Mouse (Mus musculus): ENCODE results near the gene Tet3. TPM values are rescaled to one million over a fixed set of nuclear protein-coding genes. Genes with fewer than 3 reads are reported as not detected.

Tet3 gene
- polyA plus RNA-seq, 1 experiment from 2014 or later, result 7.9 TPM

DNA sequence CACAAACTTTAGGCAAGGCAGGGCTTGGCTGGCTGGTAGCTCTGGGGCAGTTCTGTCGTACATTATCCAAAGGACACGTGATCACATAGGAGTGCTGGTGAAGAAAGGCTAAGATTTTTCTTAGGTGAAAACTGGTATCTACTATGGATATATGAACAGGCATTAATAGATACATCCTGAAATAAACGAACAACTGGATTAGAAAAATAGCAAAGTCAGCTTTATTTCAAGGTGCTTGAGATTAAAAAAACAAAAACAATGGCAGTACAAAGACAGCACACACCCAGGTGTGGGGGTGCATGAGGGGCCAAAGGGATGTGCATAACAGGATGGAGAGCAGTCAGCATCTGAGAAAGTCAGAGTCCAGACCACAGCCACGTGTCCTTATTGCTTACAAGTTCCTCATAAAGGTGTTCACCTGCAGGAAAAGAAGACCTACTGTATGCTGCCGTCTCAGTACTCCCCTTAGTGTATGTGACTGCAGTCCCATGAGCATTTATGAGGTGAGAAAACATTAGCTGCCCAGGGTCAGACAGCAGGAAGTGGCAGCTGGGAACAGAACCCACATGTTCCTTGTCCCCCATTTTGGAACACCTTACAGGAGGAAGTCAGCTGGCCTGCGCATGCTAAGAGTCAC is 21.3 kb upstream of the Tet3 start:
- TF ChIP-seq CTCF (IDR thresholded peaks at IDR 0.05; ENCODE audit: low read depth), result no peak
- TF ChIP-seq EP300 (IDR thresholded peaks at IDR 0.05; ENCODE audit: low read depth), result no peak
- DNase-seq (no peak), ATAC-seq (no peak)
- 82% methylated on average over 6 of the region's 6 CpGs for WGBS (ENCODE audit: insufficient replicate concordance)
- Histone ChIP-seq H3K4me1 (ENCODE audit: insufficient read depth) (peaks cover 6% of the 10 kb centered on the region; the same call in 1 of the 2 replicates), H3K9ac (replicated peaks) (no peak overlapping the region), H3K4me3 (ENCODE audit: low read depth, low read length) (no peak overlapping the region), H3K27ac (ENCODE audit: low read depth) (no peak overlapping the region), H3K36me3 (replicated peaks; ENCODE audit: insufficient read depth, low read length) (peaks cover 22% of the 10 kb centered on the region), H3K27me3 (ENCODE audit: insufficient read depth, low read length) (no peaks in the 10 kb centered on the region), H3K4me2 (ENCODE audit: low read depth, low read length) (no peak overlapping the region), H3K9me3 (ENCODE audit: low read length) (no peaks in the 10 kb centered on the region)

DNA sequence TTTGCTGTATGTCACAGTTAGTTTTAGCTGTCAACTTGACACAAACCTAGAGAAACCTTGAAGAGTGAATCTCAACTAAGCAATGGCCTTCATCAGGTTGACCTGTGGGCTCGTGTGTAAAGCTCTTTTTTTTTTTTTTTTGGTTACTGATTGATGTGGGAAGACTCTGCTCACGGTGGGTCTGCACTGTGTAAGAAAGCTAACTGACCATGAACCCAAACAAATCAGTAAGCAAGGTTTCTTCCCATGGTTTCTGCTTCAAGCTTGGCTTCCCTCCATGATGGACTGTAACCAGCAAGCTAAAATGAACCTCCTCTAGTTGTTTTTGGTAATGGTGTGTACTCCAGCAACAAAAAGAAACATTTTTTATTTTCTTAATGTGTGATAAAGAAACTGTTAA is 20.3 kb upstream of the Tet3 start:
- H3K27ac ChIP-seq (ENCODE audit: low read depth), result no peak overlapping the region
- no peak for ATAC-seq
- no peak overlapping the region for H3K4me3 ChIP-seq (ENCODE audit: low read depth, low read length)
- WGBS (ENCODE audit: insufficient replicate concordance), result 55% methylated on average over 2 of the region's 2 CpGs
- no peaks in the 10 kb centered on the region for H3K9me3 ChIP-seq (ENCODE audit: low read length)
- TF ChIP-seq CTCF (IDR thresholded peaks at IDR 0.05; ENCODE audit: low read depth), result no peak
- TF ChIP-seq EP300 (IDR thresholded peaks at IDR 0.05; ENCODE audit: low read depth), result no peak
- H3K4me2 ChIP-seq (ENCODE audit: low read depth, low read length), result no peak overlapping the region
- peaks cover 17% of the 10 kb centered on the region for H3K36me3 ChIP-seq (replicated peaks; ENCODE audit: insufficient read depth, low read length)
- DNase-seq, result no peak
- peaks cover 6% of the 10 kb centered on the region; the same call in 1 of the 2 replicates for H3K4me1 ChIP-seq (ENCODE audit: insufficient read depth)
- H3K27me3 ChIP-seq (ENCODE audit: insufficient read depth, low read length), result no peaks in the 10 kb centered on the region
- no peak overlapping the region for H3K9ac ChIP-seq (replicated peaks)

DNA sequence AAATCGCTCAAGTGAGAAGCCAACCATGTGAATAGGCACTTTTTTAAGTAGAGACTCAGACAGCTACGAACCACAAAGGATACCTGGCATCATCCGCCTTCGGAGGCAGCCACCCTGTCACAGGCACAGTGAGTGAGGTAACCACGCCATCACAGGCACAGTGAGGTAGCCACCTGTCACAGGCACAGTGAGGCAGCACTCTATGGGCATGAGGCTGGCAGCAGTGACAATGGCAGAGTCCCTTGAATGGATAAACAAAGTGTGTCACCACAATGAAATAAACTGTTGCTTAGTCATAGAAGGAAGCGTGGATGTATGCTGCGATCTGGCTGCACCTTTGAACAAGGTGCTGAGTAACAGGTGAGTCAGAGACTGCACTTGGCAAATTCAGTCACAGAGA is 19.7 kb upstream of the Tet3 start:
- H3K36me3 ChIP-seq (replicated peaks; ENCODE audit: insufficient read depth, low read length), result peaks cover 17% of the 10 kb centered on the region
- H3K4me1 ChIP-seq (ENCODE audit: insufficient read depth), result peaks cover 6% of the 10 kb centered on the region; the same call in 1 of the 2 replicates
- no peak overlapping the region for H3K4me2 ChIP-seq (ENCODE audit: low read depth, low read length)
- no peak overlapping the region for H3K4me3 ChIP-seq (ENCODE audit: low read depth, low read length)
- H3K27me3 ChIP-seq (ENCODE audit: insufficient read depth, low read length), result no peaks in the 10 kb centered on the region
- WGBS (ENCODE audit: insufficient replicate concordance), result 80% methylated on average over 7 of the region's 7 CpGs
- ATAC-seq (no peak), DNase-seq (no peak)
- TF ChIP-seq EP300 (IDR thresholded peaks at IDR 0.05; ENCODE audit: low read depth) (no peak), CTCF (IDR thresholded peaks at IDR 0.05; ENCODE audit: low read depth) (no peak)
- no peaks in the 10 kb centered on the region for H3K9me3 ChIP-seq (ENCODE audit: low read length)
- H3K9ac ChIP-seq (replicated peaks), result no peak overlapping the region
- H3K27ac ChIP-seq (ENCODE audit: low read depth), result no peak overlapping the region

DNA sequence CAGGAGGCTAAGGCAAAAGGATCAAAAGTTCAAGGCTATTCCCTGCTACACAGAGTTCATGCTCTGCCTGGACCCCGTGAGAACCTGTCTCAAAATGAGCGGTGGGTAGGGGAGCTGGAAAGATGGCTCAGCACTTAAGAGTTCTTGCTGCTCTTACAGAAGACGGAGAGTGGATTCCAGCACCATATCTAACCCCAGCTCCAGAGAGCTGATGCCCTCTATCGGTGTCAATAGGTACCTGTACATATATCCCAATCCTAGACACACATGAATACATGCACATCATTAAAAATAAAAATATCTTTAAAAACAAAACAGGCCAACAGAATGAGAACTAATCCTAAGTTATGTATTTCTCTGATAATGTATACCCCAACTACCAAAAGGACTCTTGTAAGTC is 19.3 kb upstream of the Tet3 start:
- H3K4me2 ChIP-seq (ENCODE audit: low read depth, low read length), result no peak overlapping the region
- WGBS (ENCODE audit: insufficient replicate concordance), result 59% methylated on average over 4 of the region's 4 CpGs
- peaks cover 17% of the 10 kb centered on the region for H3K36me3 ChIP-seq (replicated peaks; ENCODE audit: insufficient read depth, low read length)
- TF ChIP-seq EP300 (IDR thresholded peaks at IDR 0.05; ENCODE audit: low read depth), result no peak
- peak; percentile 55 for TF ChIP-seq CTCF (IDR thresholded peaks at IDR 0.05; ENCODE audit: low read depth)
- no peaks in the 10 kb centered on the region for H3K27me3 ChIP-seq (ENCODE audit: insufficient read depth, low read length)
- ATAC-seq, result no peak
- no peak for DNase-seq
- H3K27ac ChIP-seq (ENCODE audit: low read depth), result no peak overlapping the region
- no peak overlapping the region for H3K4me3 ChIP-seq (ENCODE audit: low read depth, low read length)
- peaks cover 6% of the 10 kb centered on the region; the same call in 1 of the 2 replicates for H3K4me1 ChIP-seq (ENCODE audit: insufficient read depth)
- no peaks in the 10 kb centered on the region for H3K9me3 ChIP-seq (ENCODE audit: low read length)
- H3K9ac ChIP-seq (replicated peaks), result no peak overlapping the region

DNA sequence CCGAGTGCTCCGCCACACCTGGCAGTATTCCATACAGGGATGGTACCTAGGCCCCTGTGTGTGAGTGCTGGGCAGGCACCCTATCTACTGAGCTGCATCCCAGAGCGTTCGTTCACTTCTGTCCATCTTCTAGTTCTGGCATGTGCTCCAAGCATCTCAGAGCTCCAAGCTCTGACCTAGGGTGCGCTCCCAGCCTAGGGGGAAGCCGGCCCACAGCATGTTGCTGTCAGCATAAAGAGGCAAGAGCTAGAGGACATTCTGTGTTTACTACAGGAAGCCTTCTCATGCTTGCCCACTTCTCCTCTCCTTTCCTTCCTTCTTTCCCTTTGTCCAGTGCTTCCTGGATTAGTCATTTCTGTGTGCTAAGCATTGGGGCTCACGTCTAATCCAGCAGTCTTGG is 16.5 kb upstream of the Tet3 start:
- DNase-seq (no peak), ATAC-seq (no peak; the same call in 1 of the 2 replicates)
- Histone ChIP-seq H3K9ac (replicated peaks) (no peak overlapping the region), H3K4me2 (ENCODE audit: low read depth, low read length) (no peak overlapping the region), H3K4me1 (ENCODE audit: insufficient read depth) (0 out of 2 replicates have a peak, but pooled peaks cover 2% of the 10 kb centered on the region), H3K36me3 (replicated peaks; ENCODE audit: insufficient read depth, low read length) (peaks cover 7% of the 10 kb centered on the region), H3K27me3 (ENCODE audit: insufficient read depth, low read length) (no peaks in the 10 kb centered on the region), H3K9me3 (ENCODE audit: low read length) (no peaks in the 10 kb centered on the region), H3K27ac (ENCODE audit: low read depth) (no peak overlapping the region), H3K4me3 (ENCODE audit: low read depth, low read length) (no peak overlapping the region)
- 50% methylated on average over 7 of the region's 7 CpGs for WGBS (ENCODE audit: insufficient replicate concordance)
- TF ChIP-seq CTCF (IDR thresholded peaks at IDR 0.05; ENCODE audit: low read depth) (no peak), EP300 (IDR thresholded peaks at IDR 0.05; ENCODE audit: low read depth) (no peak)

DNA sequence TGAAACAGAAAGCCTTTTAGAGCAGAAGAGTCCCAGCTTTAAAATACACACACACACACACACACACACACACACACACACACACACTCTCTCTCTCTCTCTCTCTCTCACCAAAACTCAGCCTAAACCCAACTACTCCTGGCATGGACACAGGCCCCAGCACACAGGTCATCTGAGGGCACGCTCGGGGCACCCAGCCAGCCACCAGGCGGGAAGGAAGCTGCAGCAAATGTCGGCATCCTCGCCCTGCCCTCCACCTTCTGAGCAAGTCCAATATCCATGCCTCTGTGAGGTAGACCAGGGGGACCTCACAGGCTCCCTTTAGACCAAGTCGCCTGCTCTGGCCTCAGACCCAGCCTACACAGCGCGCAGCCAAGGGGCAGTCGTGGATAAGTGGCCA is 14.4 kb upstream of the Tet3 start:
- H3K36me3 ChIP-seq (replicated peaks; ENCODE audit: insufficient read depth, low read length), result no peaks in the 10 kb centered on the region
- H3K27me3 ChIP-seq (ENCODE audit: insufficient read depth, low read length), result no peaks in the 10 kb centered on the region
- H3K9me3 ChIP-seq (ENCODE audit: low read length), result no peaks in the 10 kb centered on the region
- ATAC-seq (no peak), DNase-seq (no peak)
- H3K9ac ChIP-seq (replicated peaks), result no peak overlapping the region
- no peak for TF ChIP-seq EP300 (IDR thresholded peaks at IDR 0.05; ENCODE audit: low read depth)
- TF ChIP-seq CTCF (IDR thresholded peaks at IDR 0.05; ENCODE audit: low read depth), result no peak
- H3K4me2 ChIP-seq (ENCODE audit: low read depth, low read length), result no peak overlapping the region
- 0 out of 2 replicates have a peak, but pooled peaks cover 2% of the 10 kb centered on the region for H3K4me1 ChIP-seq (ENCODE audit: insufficient read depth)
- WGBS (ENCODE audit: insufficient replicate concordance), result 70% methylated on average over 9 of the region's 9 CpGs
- H3K4me3 ChIP-seq (ENCODE audit: low read depth, low read length), result no peak overlapping the region
- no peak overlapping the region for H3K27ac ChIP-seq (ENCODE audit: low read depth)

Data from liver, postnatal 0 days (tissue).